Mouse (Mus musculus): Measurements from ENCODE around the gene Phip. TPM values are rescaled to one million over a fixed set of nuclear protein-coding genes. Genes with fewer than 3 reads are reported as not detected.

Phip gene
- polyA plus RNA-seq, 1 experiment = 2.9 TPM

DNA sequence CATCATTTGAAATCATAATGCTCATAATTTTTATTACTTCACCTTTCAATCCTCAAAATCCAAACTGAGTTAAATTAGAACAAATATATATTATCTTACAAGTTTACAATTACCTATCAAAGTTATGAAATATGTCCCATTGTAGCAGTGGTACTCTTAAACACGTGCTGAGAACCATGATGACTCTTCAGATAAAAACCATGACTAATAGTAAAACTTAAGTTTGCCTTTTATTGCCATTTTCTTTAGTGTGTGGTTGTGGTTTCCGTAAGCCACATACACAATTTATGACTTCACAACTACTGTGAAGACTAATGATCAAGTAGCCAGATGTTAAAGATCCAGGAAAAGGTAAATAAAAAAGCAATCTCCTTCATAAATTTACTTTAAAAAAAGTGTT, 14.0 kb downstream of the Phip start:
- Histone ChIP-seq H3K4me3 (ENCODE audit: insufficient read depth, low read depth, low read length) (no peak overlapping the region), H3K36me3 (ENCODE audit: control insufficient read depth, insufficient read depth, low read length) (peaks cover 1% of the 10 kb centered on the region; the same call in 1 of the 2 replicates), H3K27me3 (replicated peaks; ENCODE audit: control insufficient read depth, insufficient read depth, low read length) (no peaks in the 10 kb centered on the region), H3K4me1 (ENCODE audit: control insufficient read depth, insufficient read depth, low read length) (peaks cover 3% of the 10 kb centered on the region; the same call in 1 of the 2 replicates), H3K27ac (ENCODE audit: insufficient read depth, low read depth, low read length) (no peak overlapping the region)
- no peak for TF ChIP-seq CTCF (conservative IDR thresholded peaks at IDR 0.05; ENCODE audit: insufficient read depth, insufficient read length, low read depth, low read length)
- no peak for TF ChIP-seq POLR2A (IDR thresholded peaks at IDR 0.05; ENCODE audit: low read depth, low read length)
- 80% methylated on average over 2 of the region's 2 CpGs for WGBS
- no peak for DNase-seq

GRCm38 (mm10) chr9:82955267-82955666, 20.0 kb downstream of the Phip start:
- WGBS = 65% methylated on average over 4 of the region's 4 CpGs
- TF ChIP-seq CTCF (conservative IDR thresholded peaks at IDR 0.05; ENCODE audit: insufficient read depth, insufficient read length, low read depth, low read length) (no peak), POLR2A (IDR thresholded peaks at IDR 0.05; ENCODE audit: low read depth, low read length) (no peak)
- Histone ChIP-seq H3K27ac (ENCODE audit: insufficient read depth, low read depth, low read length) (no peak overlapping the region), H3K36me3 (ENCODE audit: control insufficient read depth, insufficient read depth, low read length) (peaks cover 2% of the 10 kb centered on the region; the same call in 1 of the 2 replicates), H3K4me1 (ENCODE audit: control insufficient read depth, insufficient read depth, low read length) (no peaks in the 10 kb centered on the region), H3K27me3 (replicated peaks; ENCODE audit: control insufficient read depth, insufficient read depth, low read length) (no peaks in the 10 kb centered on the region), H3K4me3 (ENCODE audit: insufficient read depth, low read depth, low read length) (no peak overlapping the region)
- DNase-seq = peak; percentile 31

GRCm38 (mm10) chr9:82952330-82952729, 23.0 kb downstream of the Phip start:
- TF ChIP-seq CTCF (conservative IDR thresholded peaks at IDR 0.05; ENCODE audit: insufficient read depth, insufficient read length, low read depth, low read length) (no peak), POLR2A (IDR thresholded peaks at IDR 0.05; ENCODE audit: low read depth, low read length) (no peak)
- Histone ChIP-seq H3K4me3 (ENCODE audit: insufficient read depth, low read depth, low read length) (no peak overlapping the region), H3K36me3 (ENCODE audit: control insufficient read depth, insufficient read depth, low read length) (peaks cover 2% of the 10 kb centered on the region; the same call in 1 of the 2 replicates), H3K27me3 (replicated peaks; ENCODE audit: control insufficient read depth, insufficient read depth, low read length) (no peaks in the 10 kb centered on the region), H3K27ac (ENCODE audit: insufficient read depth, low read depth, low read length) (no peak overlapping the region), H3K4me1 (ENCODE audit: control insufficient read depth, insufficient read depth, low read length) (no peaks in the 10 kb centered on the region)
- no peak for DNase-seq

DNA sequence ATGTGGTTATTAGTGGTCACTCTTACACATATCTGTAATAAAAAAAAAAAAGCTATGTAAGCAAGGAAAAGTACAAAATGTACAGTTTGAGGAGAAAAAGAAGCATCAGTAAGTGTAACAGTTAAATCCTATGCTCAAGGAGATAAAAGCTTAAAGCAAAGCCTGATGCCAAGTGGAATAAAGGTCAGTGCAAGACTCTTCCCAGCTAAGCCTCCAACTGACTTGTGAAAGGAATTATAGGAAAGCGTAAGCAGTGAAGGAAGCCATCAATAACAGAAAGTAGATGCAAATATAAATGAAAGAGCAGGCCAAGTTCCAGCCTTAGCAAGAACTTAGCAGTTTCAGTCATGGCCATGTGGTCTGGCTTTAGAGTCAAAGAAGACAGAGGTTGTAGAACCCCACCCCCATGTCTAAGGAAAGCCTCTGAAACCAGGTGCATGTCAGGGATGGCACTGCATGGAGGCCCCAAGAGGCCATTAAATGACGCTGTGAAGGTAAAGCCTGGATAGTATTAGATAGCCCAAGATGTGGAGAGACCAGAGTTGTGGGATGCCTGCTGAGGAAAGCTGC, 23.8 kb downstream of the Phip start:
- Histone ChIP-seq H3K27ac (ENCODE audit: insufficient read depth, low read depth, low read length) (no peak overlapping the region), H3K4me3 (ENCODE audit: insufficient read depth, low read depth, low read length) (no peak overlapping the region), H3K4me1 (ENCODE audit: control insufficient read depth, insufficient read depth, low read length) (no peaks in the 10 kb centered on the region), H3K36me3 (ENCODE audit: control insufficient read depth, insufficient read depth, low read length) (peaks cover 2% of the 10 kb centered on the region; the same call in 1 of the 2 replicates), H3K27me3 (replicated peaks; ENCODE audit: control insufficient read depth, insufficient read depth, low read length) (no peaks in the 10 kb centered on the region)
- 91% methylated on average over 2 of the region's 2 CpGs for WGBS
- TF ChIP-seq CTCF (conservative IDR thresholded peaks at IDR 0.05; ENCODE audit: insufficient read depth, insufficient read length, low read depth, low read length) (no peak), POLR2A (IDR thresholded peaks at IDR 0.05; ENCODE audit: low read depth, low read length) (no peak)
- no peak for DNase-seq

DNA sequence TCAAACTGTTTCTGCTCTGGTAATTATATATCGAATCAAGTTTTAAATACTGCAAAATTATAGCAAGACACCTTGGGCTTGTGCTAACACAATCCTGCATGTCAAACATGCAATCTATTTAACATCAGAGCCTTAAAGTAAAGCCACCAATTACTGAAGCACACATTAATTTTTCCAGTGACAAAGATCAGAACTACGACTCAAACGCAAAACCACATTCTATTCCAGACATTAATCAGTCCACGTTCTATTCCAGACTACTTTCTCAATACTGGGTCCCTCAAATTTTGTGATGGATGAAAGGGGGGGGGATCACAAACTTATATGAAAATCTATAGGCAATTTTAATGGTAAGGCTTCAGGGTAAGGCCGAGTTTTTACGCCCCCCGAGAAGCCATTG, 68.1 kb downstream of the Phip start:
- H3K4me3 ChIP-seq (ENCODE audit: insufficient read depth, low read depth, low read length) = no peak overlapping the region
- no peaks in the 10 kb centered on the region for H3K4me1 ChIP-seq (ENCODE audit: control insufficient read depth, insufficient read depth, low read length)
- WGBS = 93% methylated on average over 7 of the region's 7 CpGs
- DNase-seq = no peak
- no peak overlapping the region for H3K27ac ChIP-seq (ENCODE audit: insufficient read depth, low read depth, low read length)
- TF ChIP-seq CTCF (conservative IDR thresholded peaks at IDR 0.05; ENCODE audit: insufficient read depth, insufficient read length, low read depth, low read length) (no peak), POLR2A (IDR thresholded peaks at IDR 0.05; ENCODE audit: low read depth, low read length) (no peak)
- H3K27me3 ChIP-seq (replicated peaks; ENCODE audit: control insufficient read depth, insufficient read depth, low read length) = no peaks in the 10 kb centered on the region
- H3K36me3 ChIP-seq (ENCODE audit: control insufficient read depth, insufficient read depth, low read length) = peaks cover 4% of the 10 kb centered on the region

DNA sequence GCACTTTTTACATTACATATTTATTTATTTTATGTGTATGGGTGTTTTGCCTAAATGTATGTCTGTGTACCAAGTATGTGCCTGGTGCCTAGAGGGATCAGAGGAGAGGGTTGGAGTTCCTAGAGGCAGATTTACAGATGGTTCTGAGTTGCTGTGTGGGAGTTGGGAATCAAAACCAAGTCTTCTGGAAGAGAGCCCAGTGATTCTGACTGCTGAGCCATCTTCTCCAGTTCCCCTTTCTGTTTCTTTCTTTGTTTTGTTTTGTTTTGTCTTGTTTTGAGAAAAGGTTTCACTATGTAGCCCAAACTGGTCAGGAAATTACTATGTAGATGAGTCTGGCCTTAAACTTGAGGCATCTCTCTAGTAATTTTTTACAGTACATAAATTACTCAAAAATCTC, 86.7 kb downstream of the Phip start:
- Histone ChIP-seq H3K27ac (ENCODE audit: insufficient read depth, low read depth, low read length) (no peak overlapping the region), H3K4me3 (ENCODE audit: insufficient read depth, low read depth, low read length) (no peak overlapping the region), H3K27me3 (replicated peaks; ENCODE audit: control insufficient read depth, insufficient read depth, low read length) (no peaks in the 10 kb centered on the region), H3K36me3 (ENCODE audit: control insufficient read depth, insufficient read depth, low read length) (peaks cover 7% of the 10 kb centered on the region; the same call in 1 of the 2 replicates), H3K4me1 (ENCODE audit: control insufficient read depth, insufficient read depth, low read length) (no peaks in the 10 kb centered on the region)
- TF ChIP-seq POLR2A (IDR thresholded peaks at IDR 0.05; ENCODE audit: low read depth, low read length) = no peak
- TF ChIP-seq CTCF (conservative IDR thresholded peaks at IDR 0.05; ENCODE audit: insufficient read depth, insufficient read length, low read depth, low read length) = no peak
- no peak for DNase-seq

DNA sequence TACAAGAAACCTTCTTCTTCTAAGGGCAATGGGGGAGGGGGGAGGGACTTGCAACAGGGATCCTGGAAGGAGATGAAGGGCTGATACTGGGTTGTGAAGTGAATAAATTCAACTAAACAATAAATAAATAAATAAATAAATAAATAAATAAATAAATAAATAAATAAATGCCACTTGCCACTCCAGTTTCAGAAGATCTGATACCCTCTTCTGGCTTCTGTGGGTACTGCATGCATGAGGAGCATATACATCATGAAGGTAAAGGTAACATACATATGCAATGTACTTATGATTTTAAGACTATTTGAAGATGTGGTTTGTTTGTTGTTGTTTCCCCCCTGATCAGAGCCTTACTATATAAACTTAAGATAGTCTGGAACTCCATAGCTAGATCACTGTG, 91.1 kb downstream of the Phip start:
- no peaks in the 10 kb centered on the region for H3K27me3 ChIP-seq (replicated peaks; ENCODE audit: control insufficient read depth, insufficient read depth, low read length)
- TF ChIP-seq CTCF (conservative IDR thresholded peaks at IDR 0.05; ENCODE audit: insufficient read depth, insufficient read length, low read depth, low read length) (no peak), POLR2A (IDR thresholded peaks at IDR 0.05; ENCODE audit: low read depth, low read length) (no peak)
- H3K4me3 ChIP-seq (ENCODE audit: insufficient read depth, low read depth, low read length) = no peak overlapping the region
- peaks cover 7% of the 10 kb centered on the region for H3K36me3 ChIP-seq (ENCODE audit: control insufficient read depth, insufficient read depth, low read length)
- H3K4me1 ChIP-seq (ENCODE audit: control insufficient read depth, insufficient read depth, low read length) = no peaks in the 10 kb centered on the region
- no peak for DNase-seq
- no peak overlapping the region for H3K27ac ChIP-seq (ENCODE audit: insufficient read depth, low read depth, low read length)
